Mouse (Mus musculus): ENCODE results near the gene Rab44.
"Not testable (repeated sequence)": the region's sequence is repeated elsewhere in the genome, so short reads cannot be mapped to it uniquely, and the experiment has no call there.

Gene Rab44

DNA sequence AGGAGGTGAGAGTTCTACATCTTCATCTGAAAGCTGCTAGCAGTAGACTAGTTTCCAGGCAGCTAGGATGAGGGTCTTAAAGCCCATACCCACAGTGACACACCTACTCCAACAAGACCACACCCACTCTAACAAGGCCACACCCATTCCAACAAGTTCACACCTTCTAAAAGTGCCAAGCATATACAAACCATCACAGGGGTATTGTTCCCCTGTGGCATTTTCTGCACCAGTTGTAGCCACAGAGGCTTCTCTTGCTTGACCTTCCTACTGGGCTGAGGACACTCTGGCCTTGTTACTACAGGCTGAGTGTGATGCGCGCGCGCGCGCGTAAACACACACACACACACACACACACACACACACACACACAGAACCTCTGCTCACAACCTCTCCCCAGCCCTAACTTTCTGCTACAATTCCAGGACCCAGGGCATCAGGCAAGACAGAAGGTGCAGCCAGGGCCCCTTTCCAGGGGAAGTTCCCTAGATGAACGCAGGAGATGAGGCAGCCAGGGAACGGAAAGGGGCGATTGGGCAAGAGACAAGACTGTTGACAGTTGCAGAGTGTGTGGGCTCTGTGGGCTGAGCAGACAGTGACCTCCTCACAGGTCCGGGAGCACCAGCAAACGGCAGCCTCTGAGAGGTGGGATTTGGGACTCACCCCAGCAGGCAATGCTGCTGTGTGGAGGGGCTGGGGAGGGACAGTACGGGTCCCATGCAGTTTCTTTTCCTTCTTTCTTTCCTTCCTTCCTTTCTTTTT, at the start of gene Rab44:
Gene Rab44 (plus strand): TSS at position 555 of the 762 bp plus-strand sequence.
- DNase-seq: no peak

DNA sequence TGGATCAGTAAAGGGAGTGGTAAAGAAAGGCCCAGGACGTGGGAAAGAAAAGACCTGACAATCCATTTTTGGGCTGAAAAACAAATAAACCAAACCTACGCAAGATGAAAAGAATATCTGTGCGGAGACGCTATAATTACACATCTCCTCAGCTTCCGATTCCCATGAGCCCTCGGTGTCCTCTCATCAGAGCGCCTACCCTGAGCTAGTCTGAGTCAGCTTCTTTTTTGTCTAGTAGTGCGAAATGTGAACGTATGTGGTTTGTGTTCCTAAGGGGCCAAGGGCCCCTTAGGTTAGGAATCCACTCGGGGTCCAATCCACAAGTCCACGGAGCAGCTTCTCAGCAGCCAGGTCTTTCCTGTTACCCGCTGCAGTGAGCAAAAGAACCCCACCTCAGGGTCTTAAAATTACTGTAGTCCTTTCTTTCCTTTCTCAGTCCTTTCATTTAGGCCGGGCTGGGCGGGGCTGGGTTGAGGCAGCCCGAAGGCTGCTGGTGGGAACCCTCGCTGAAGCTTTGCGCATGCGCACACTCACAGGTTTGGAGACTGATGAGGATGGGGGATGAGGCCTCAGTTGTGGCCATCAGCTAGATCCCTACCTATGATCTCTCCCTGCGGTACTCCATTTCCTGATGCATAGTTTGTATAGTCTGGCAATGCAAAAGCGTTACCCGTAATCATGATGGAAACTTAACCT, 48.6 kb upstream of the Rab44 start:
- DNase-seq: no peak

DNA sequence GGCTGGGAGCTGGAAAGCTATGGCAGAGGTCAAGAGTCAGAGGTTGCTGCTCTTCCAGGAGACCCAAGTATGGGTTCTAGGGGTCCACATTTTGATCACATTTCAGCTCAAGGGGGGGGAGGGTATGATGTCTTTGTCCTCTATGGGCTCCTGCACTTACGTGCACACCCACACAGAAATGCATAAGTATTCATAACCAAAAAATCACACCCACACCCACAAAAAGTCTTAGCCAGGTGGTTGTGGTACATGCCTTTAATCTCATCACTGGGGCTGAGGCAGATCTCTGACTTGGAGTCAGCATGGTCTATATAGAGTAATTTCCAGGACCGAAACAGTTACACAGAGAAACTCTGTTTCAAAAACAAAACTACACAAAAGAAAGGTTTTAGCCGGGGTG, 48.0 kb upstream of the Rab44 start:
- DNase-seq: no peak

DNA sequence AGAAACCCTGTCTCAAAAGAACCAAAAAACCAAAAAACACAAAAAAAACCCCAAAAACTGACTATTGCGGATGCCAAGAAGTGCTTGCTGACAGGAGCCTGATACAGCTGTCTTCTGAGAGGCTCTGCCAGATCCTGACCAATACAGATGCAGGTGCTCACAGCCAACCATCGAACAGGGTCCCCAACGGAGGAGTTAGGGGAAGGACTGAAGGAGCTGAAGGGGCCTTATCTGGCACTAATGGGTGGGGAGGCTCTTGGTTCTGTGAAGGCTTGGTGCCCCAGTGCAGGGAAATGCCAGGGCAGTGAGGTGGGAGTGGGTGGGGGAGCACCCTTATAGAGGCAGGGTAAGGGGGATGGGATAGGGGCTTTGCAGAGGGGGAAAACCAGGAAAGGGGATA, 46.5 kb upstream of the Rab44 start:
- DNase-seq: not testable (repeated sequence)

DNA sequence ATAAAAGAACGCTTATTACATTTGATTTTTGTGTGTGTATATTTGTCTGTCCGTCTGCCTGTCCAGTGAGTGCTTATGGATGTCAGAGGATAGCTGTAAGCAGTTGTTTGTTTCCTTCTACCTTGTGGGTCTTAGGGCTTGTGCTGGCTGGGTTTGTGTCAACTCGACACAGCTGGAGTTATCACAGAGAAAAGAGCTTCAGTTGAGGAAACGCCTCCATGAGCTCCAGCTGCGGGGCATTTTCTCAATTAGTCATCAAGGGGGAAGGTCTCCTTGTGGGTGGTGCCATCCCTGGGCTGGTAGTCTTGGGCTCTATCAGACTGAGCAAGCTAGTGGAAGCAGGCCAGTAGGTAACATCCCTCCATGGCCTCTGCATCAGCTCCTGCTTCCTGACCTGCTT, 46.1 kb upstream of the Rab44 start:
- no peak for DNase-seq

DNA sequence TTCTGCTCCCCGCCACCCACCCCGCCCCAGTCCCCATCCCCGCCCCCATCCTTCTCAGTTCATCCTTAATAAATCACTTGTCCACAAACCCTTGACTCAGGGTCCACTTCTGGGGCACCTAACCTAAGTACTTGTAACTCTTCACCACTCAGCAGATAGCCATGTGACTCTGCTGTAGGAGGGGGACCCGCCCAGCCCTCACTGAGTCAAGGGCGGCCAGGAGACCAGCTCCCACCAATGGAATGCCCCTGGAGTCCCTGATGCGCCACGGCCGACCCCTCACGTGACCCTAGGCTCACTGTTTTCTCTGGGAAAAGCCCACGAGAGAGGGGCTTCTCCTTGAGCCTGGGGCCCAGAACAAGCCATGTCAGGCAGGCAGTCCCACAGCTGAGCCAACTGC, 44.9 kb upstream of the Rab44 start:
- no peak for DNase-seq

DNA sequence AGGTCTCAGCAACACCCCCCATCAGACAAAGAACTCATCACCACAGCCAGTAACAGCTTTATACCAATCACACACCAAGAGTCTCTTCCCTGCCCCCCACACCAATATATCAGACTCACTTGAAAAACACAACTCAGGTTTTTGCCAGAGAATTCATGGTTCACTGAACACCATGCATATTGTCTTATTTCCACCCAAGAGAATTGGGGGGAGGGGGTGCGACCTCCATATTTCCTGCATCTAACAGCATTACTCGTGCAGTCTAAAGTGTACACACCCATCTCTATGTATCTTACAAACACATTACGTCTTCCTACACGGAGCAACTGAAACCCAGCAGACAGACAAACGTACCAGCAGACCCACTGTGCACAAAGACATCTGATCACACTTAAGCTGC, 42.1 kb upstream of the Rab44 start:
- DNase-seq: no peak

DNA sequence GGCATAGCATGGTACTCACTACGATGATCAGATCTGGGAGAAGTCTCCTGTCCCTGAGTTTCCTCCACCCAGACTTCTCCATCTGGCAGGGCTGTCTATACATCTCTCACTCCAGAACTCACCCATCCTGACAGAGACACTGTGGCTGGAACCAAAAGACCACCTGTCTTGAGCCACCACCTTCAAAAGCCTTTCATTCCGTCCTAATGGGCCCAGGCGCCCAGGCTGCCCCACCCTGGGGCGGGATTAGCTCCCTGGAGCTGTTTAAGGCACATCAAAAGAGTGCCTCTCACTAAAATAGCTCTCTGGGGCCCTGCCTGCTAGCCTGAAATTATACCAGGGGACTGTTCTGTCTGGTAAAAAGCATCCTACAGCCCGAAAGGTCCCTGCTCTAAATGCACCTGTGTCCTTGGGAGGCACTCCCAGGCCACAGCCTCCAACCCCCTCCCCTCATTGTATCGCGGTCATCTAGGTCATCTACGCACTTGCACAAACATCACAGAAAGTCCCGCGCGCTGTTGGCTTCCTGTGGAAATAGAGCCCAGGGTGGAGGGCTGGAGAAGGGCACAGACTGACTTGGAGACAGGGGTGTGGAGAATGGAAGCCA, 41.1 kb upstream of the Rab44 start:
- no peak for DNase-seq

DNA sequence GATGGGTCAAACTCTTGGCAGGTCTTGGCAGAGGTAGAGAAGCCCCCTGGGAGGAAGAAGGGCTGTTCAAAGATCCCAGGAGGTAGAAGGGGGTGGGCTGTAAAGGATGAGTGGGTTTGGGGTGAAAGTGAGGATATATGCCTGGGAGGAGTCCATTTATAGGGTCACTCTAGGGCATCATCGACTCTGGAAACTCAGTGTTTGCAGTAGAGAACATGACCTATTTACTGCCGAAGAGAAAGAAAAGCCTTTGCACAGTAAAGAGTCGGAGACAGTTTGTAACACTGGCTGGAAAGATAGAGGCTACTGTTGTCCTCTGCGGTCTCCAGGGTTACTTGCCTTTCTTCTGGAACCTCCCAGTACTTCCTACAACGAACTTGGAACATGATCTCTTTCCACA, 40.6 kb upstream of the Rab44 start:
- DNase-seq: no peak

DNA sequence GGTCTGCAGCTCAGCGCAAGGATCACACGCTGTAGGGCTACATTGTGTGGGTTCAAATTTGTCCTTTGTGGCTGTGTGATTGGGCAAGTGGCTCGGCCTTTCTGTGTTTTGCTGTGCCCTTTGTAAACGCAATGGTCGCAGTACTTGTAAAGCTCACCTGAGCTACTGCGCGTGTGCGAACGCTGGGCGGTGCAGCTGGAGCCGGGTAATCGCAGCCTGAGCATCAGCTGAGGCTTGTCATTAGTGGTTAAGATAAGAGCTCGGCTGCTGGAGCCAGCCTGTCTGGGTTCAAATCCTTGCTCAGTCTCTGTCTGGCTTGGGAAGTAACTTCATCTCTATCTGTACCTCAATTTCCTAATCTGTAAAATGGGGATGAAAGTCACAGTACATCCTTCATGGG, 39.9 kb upstream of the Rab44 start:
- DNase-seq: no peak

DNA sequence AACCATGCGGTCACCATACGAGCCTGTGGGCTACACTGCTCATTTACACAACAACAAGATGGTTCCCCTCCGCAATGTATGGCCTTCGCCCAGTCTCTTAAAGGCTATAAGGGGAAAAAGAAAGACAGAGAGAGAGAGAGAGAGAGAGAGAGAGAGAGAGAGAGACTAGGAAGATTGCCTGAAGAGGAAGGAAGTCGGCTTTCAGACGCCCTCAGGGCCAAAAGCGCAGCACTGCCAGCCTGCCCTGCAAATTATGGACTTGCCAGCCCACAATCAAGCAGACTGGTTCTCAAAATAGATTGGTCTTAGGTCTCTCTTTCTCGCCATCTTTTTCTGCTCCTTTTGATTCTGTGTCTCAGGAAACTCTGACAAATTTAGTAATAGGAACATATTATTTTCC, 37.7 kb upstream of the Rab44 start:
- DNase-seq: no peak

DNA sequence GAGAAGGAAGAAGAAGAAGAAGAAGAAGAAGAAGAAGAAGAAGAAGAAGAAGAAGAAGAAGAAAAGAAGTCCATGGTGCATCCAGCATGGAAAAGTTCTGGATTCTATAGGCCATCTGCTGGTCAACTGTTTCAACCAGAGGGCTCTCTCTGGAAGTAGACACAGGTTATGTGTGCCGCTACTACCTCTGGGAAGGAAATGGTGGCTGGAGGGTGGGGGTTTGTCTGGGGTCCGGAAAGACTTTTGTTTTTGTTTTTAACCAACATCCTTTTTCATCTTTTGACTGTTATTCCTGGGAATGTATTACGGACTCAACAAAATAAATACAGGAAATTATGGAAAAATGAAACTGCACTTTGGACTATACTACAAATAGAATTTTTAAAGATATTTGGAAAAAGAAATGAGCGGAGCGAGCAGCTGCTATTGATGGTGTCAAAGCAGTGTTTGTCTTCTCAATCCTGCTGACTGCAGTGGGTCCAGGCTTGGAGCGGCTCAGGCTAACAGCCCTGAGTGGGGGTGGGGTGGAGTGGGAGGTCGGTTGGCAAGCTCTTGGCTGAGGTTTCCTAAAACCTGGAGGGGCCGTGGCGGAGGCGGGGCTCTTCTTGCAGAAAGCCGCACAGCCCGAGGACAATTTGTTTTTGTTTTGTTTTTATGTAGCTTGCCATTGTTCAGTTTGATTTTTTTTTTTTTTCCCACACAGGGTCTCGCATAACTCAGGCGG, 36.0 kb upstream of the Rab44 start:
- peak; percentile 64 for DNase-seq

DNA sequence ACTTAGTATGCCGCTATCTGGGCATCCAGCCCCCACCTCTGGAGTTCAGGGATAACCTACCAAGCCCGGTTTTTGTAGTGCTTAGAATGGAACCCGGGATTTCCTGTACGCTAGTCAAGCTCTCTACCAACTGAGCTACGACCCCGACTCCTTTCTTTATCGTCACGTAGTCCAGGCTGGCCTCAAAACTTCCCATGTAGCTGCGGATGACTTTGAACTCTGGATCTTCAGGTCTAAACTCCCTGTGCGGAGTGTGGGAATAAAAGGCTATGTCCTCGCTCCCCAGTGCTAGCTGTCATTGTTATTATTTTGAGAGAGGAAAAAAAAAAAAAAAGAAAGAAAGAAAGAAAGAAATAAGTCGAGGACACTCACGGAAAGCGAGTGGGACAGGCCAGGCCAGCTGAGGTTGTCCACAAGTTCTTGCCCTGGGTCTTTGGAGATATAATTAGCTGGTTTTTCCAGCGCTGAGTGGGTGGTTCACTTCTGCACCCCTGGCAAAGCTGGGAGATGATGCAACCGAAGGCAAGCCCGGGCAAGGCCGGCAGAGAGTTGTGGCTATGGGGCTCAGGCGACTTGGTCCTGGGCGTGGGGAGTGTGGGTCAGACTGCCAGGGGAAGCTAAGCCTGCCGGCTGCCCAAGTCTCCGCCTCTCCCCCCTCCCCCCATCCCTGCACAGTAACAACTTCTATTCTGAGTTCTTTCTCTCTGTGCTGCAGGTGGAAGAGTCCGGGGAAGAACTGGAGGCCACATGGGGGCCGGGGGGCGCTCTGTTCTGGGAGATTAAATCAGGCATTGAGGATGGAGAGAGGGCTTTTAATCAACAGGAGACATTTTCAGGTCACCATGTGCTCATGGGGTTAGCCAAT, 35.2 kb upstream of the Rab44 start:
- peak; percentile 42 for DNase-seq

DNA sequence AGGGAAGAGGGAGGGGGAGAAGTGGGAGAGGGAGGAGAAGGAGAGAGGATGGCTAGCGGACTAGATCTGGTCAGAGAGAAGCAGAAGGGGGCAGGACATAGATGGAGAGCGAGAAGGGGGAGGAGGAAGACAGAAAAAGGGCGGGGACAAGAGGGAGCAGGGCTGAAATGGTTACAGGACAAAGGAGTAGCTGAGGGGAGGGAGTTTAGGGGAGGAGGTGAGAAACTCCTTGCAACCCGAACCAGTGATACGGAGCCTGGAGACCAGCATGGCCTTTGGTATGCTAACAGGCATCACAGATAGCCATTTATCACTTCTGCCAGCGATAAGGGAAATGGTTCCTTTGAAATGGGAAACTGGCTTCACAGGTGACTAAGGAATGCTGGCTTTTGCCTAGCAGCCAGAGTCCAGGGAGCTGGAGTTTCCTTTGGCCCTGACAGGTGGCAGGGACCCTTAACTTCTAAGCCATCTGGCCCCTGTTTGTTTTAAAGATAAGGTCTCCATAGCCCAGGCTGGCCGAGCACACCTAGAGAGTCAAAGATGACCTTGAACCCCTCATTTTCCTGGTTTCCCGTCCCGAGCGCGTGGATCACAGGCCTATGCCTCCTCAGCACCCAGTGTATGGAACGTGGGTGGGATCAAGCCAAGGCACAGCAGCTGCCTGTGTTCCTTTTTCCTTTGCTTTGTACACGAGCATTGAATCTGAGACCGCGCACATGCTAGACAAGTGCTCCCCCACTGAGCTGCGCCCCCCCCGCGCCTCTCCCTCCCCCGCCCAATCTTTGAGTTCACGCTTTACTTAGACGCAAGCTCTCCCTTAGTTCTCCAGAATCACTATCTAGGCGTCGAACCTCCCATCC, 33.0 kb upstream of the Rab44 start:
- DNase-seq: no peak

DNA sequence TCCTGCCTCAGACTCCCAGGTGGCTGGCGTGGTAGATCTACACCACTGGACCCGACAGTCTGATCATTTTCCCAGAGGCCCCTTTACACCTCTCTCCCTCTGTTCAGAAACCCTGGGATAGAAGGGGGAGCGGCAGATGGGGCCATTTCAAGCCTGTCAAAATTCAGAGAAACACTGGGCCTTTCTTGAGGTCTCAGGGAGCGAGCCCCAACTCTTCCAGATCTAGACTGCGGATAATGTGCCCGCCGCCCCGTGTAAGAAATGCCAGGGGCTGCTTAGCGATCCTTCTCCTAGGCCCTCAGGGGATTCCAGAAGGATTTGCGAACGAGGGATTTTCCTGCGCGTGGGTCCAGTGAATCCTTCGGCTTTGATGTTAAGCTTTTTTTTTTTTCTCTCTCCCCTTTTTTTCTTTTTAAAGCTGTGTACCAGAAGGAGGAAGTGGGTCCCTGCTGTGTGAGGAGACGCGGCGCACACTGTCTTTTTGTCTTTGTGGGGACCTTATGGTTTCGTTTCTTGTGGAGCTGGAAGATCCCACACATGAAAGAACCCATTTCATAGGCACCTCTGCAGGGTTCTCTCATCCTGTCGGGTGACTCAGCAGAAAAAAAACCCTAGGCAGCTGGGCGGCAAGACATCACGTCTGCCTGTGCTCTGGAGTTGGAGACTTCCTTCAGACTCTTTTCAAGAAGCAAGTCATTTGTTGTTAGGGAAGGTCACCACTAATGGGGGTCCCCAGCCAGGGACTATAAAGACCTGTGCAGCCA, 32.1 kb upstream of the Rab44 start:
- peak; percentile 61 for DNase-seq

DNA sequence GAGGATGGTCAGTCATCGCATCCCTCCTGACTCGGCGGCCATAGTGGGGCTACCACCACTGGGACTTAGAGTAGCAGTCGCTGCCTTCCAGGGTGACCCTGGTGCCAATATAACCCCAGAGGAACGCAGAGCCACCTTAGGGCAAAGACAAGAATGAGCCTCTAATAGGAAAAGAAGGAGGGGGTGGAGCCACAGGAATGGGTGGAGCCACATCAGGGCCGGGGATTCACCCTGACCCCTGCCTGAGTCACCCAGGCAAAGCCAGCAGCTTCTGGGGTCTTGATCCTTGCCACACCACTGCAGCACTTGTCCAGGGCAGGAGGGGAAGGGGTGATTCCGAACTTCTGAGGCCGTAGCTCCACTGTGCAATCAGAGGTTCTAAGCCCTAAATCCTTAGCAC, 30.4 kb upstream of the Rab44 start:
- DNase-seq: no peak

DNA sequence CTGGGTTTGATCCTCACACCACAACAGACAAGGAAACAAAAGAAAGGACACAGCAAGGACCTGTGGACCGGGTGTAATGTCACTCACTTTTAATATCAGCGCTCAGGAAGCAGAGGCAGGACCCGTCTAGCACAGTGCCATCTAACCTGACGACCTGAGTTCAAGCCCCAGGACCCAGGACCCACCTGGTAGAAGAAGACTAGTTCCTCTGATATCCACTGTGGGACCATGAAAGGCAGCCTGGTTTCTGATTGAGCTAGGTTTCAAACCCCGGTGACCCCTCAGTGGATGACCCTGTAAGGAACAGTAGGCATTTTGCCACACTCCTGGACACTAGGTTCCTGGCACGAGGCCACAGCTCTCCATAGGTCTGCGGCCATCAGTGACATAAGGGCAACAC, 29.3 kb upstream of the Rab44 start:
- no peak for DNase-seq

DNA sequence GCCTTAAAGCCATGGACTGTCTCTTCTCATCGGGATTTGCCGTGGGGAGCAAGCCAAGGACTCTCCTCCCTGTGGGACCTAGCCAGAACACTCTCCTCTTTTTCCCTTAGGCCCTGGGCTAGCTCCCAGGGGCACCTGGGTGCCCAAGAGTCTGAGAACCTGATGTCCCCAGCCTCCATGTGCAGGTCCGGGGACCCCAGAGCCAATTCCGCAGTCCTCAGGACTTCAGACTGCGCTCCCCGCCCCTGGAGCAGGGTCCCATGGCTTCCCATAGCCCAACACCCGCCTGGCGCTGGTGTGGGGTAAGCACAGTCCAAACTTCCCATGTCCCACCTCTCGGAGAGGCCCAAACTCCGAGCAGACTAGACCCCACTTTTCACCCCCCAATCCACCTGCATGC, 28.7 kb upstream of the Rab44 start:
- DNase-seq: peak; percentile 0

DNA sequence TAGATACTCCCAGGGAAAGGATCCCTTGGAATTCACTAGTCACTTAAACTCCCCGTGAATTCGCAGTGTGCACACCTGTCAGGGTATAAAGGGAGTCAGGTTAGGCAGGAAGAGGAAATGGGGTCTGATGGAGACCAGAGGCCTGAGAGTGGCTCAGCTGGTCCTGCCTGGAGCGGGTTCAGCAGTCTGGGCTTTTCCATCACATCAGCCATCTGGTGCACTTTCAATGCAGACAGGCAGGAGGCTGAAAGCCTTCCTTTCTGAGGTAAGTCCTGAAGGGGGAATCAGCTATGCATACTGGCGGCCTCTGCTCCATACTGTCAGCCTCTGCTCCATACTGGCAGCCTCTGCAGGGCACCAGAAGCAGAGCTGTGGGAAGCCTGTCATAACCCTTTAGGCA, 27.0 kb upstream of the Rab44 start:
- peak; percentile 0 for DNase-seq

DNA sequence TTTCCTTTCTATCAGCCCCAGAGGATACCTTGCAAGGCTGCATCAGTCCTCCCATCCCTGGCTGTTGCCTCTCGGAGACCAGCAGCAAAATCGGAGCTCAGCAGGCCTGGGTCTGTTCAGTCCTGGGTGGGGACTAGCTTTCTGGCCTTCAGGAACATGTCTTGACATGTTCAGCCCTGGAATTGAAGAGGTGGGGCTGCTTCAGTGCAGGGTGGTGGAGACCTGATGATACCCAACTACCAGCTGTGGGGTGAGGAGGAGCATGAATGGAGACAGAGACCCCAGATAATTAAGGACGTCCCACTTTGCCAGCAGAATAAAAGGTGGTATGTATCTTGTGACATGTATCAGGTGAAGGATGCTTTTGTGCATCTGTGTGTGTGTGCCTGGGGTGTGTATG, 23.2 kb upstream of the Rab44 start, which contains the start of gene Cdkn1a:
Gene Cdkn1a (plus strand): TSS at position 201 of the 400 bp plus-strand sequence.
- DNase-seq: no peak
